Mouse (Mus musculus) cerebellum, adult 2 months (tissue): ENCODE measurements around the gene Mocs2.

ENCODE experiments used
- CTCF ChIP-seq: fragments of 200-500 bp; IDR thresholded peaks from 2 replicates; pipeline ENCODE4 v1.5.1; 2011; ENCODE audit warnings: low read depth, mild to moderate bottlenecking, control low read depth, low read length, moderate library complexity, borderline replicate concordance; ENCODE audit not compliant: insufficient read depth
- POLR2A ChIP-seq: fragments of 200-500 bp; IDR thresholded peaks from 2 replicates; pipeline ENCODE4 v1.6.1; 2011; ENCODE audit warnings: low read length, control low read depth, borderline replicate concordance; ENCODE audit not compliant: insufficient read depth

GRCm38 (mm10) chr13:114843318-114843717 lies 25.3 kb downstream of the Mocs2 start:
- TF ChIP-seq CTCF, result no peak
- TF ChIP-seq POLR2A, result no peak
